Mouse (Mus musculus) liver, adult 2 months (tissue): Measurements from ENCODE around the gene Dusp27. TPM values are rescaled to one million over a fixed set of nuclear protein-coding genes. Genes with fewer than 3 reads are reported as not detected.
A peak's percentile ranks its signal among the peaks of the same experiment; 100 is the strongest.

Experiments
- DNase-seq: peaks from one replicate; pipeline ENCODE4 v3.0.0-alpha.2; 2011; ENCODE audit warnings: low read depth, low spot score; ENCODE audit errors: extremely low read depth
- H3K27ac ChIP-seq: fragments of 200-500 bp; replicated peaks from 2 replicates; pipeline ENCODE4 v1.5.1; 2012; ENCODE audit warnings: low read depth, mild to moderate bottlenecking, control low read depth, inconsistent platforms, low read length; ENCODE audit not compliant: insufficient read depth
- H3K27me3 ChIP-seq: fragments of 200-500 bp; 2 replicates; pipeline ENCODE4 v1.6.1; 2012; ENCODE audit warnings: mild to moderate bottlenecking, moderate library complexity, low read length, inconsistent platforms; ENCODE audit not compliant: control insufficient read depth, insufficient read depth
- H3K36me3 ChIP-seq: fragments of 200-500 bp; 2 replicates; pipeline ENCODE4 v1.6.1; 2012; ENCODE audit warnings: low read length, inconsistent platforms; ENCODE audit not compliant: control insufficient read depth, insufficient read depth
- H3K4me1 ChIP-seq: fragments of 200-500 bp; 2 replicates; pipeline ENCODE4 v1.6.1; 2011; ENCODE audit warnings: low read length; ENCODE audit not compliant: control insufficient read depth, insufficient read depth
- H3K4me3 ChIP-seq: fragments of 200-500 bp; 2 replicates; pipeline ENCODE4 v1.5.1; 2011; ENCODE audit warnings: low read depth, mild to moderate bottlenecking, control low read depth, low read length, moderate library complexity; ENCODE audit not compliant: insufficient read depth
- H3K79me2 ChIP-seq: fragments of 200-500 bp; 2 replicates; pipeline ENCODE4 v1.6.1; 2012; ENCODE audit warnings: inconsistent platforms, mild to moderate bottlenecking, low read length, moderate library complexity; ENCODE audit not compliant: control insufficient read depth, insufficient read depth
- H3K9ac ChIP-seq: fragments of 200-500 bp; 2 replicates; pipeline ENCODE4 v1.6.1; 2012; ENCODE audit warnings: low read depth, mild to moderate bottlenecking, control low read depth, inconsistent platforms, low read length
- CTCF ChIP-seq: fragments of 200-500 bp; IDR thresholded peaks from 2 replicates; pipeline ENCODE4 v1.5.1; 2011; ENCODE audit warnings: low read depth, low read length, control low read depth
- POLR2A ChIP-seq: fragments of 200-500 bp; IDR thresholded peaks from 2 replicates; pipeline ENCODE4 v1.6.1; 2011; ENCODE audit warnings: low read length, control low read depth; ENCODE audit not compliant: insufficient read depth; ENCODE audit errors: extremely low read depth
- WGBS: fragments of 180-500 bp; shearing (Covaris S2); methylation state at CpG from one replicate; pipeline ENCODE4 v1.1.7; 2018; 5-methylcytosine and 5-hydroxymethylcytosine counted together
- polyA plus RNA-seq: library from polyadenylated mRNA; depleted of rRNA; stranded (reverse); fragments of >200 nt; gene quantifications from 2 replicates; pipeline ENCODE4 v1.2.3, GENCODE M21; 2012
- total RNA-seq: library from RNA; depleted of rRNA; stranded (reverse); fragments of >200 nt; gene quantifications from 2 replicates; pipeline ENCODE4 v1.2.3, GENCODE M21; 2014

The Dusp27 gene
- total and polyA plus RNA-seq, 2 experiments, result not detected

- Histone ChIP-seq H3K4me3 (no peak overlapping the region), H3K4me1 (no peaks in the 10 kb centered on the region), H3K27ac (no peak overlapping the region), H3K9ac (no peak overlapping the region), H3K79me2 (no peaks in the 10 kb centered on the region), H3K36me3 (no peaks in the 10 kb centered on the region), H3K27me3 (no peaks in the 10 kb centered on the region)
- 92% methylated on average over 3 of the region's 3 CpGs for WGBS
- no peak for DNase-seq
- TF ChIP-seq CTCF, result no peak
- no peak for TF ChIP-seq POLR2A
Observed at GRCm38 (mm10) chr1:166104858-166105257, 22.9 kb downstream of the Dusp27 start.

GRCm38 (mm10) chr1:166102920-166103608 lies 24.7 kb downstream of the Dusp27 start:
- H3K27me3 ChIP-seq, result no peaks in the 10 kb centered on the region
- no peak overlapping the region for H3K27ac ChIP-seq
- 72% methylated on average over 11 of the region's 11 CpGs for WGBS
- TF ChIP-seq POLR2A, result no peak
- TF ChIP-seq CTCF, result peak; percentile 52
- DNase-seq, result no peak
- no peaks in the 10 kb centered on the region for H3K36me3 ChIP-seq
- H3K4me3 ChIP-seq, result no peak overlapping the region
- H3K9ac ChIP-seq, result no peak overlapping the region
- no peaks in the 10 kb centered on the region for H3K4me1 ChIP-seq
- no peaks in the 10 kb centered on the region for H3K79me2 ChIP-seq

GRCm38 (mm10) chr1:166098120-166098519 lies 29.6 kb downstream of the Dusp27 start:
- Histone ChIP-seq H3K9ac (no peak overlapping the region), H3K27me3 (no peaks in the 10 kb centered on the region), H3K4me1 (no peaks in the 10 kb centered on the region), H3K36me3 (no peaks in the 10 kb centered on the region), H3K4me3 (no peak overlapping the region), H3K27ac (no peak overlapping the region), H3K79me2 (no peaks in the 10 kb centered on the region)
- no peak for DNase-seq
- 88% methylated on average over 2 of the region's 2 CpGs for WGBS
- TF ChIP-seq POLR2A, result no peak
- no peak for TF ChIP-seq CTCF

- TF ChIP-seq CTCF (no peak), POLR2A (no peak)
- no peaks in the 10 kb centered on the region for H3K36me3 ChIP-seq
- no peak for DNase-seq
- no peaks in the 10 kb centered on the region for H3K4me1 ChIP-seq
- H3K4me3 ChIP-seq, result no peak overlapping the region
- H3K27me3 ChIP-seq, result no peaks in the 10 kb centered on the region
- 74% methylated on average over 3 of the region's 3 CpGs for WGBS
- H3K9ac ChIP-seq, result no peak overlapping the region
- no peaks in the 10 kb centered on the region for H3K79me2 ChIP-seq
- no peak overlapping the region for H3K27ac ChIP-seq
Observed at GRCm38 (mm10) chr1:166094462-166094861, 33.3 kb downstream of the Dusp27 start.

GRCm38 (mm10) chr1:166090306-166090705 lies 37.4 kb downstream of the Dusp27 start:
- H3K4me1 ChIP-seq, result no peaks in the 10 kb centered on the region
- WGBS, result 88% methylated on average over 2 of the region's 2 CpGs
- no peak overlapping the region for H3K9ac ChIP-seq
- H3K4me3 ChIP-seq, result no peak overlapping the region
- H3K36me3 ChIP-seq, result no peaks in the 10 kb centered on the region
- DNase-seq, result no peak
- no peaks in the 10 kb centered on the region for H3K79me2 ChIP-seq
- TF ChIP-seq CTCF, result no peak
- no peak for TF ChIP-seq POLR2A
- H3K27me3 ChIP-seq, result no peaks in the 10 kb centered on the region
- no peak overlapping the region for H3K27ac ChIP-seq

- DNase-seq, result no peak
- 79% methylated on average over 4 of the region's 4 CpGs for WGBS
- no peaks in the 10 kb centered on the region for H3K79me2 ChIP-seq
- no peak overlapping the region for H3K9ac ChIP-seq
- H3K27ac ChIP-seq, result no peak overlapping the region
- TF ChIP-seq POLR2A (no peak), CTCF (no peak)
- H3K36me3 ChIP-seq, result no peaks in the 10 kb centered on the region
- no peaks in the 10 kb centered on the region for H3K27me3 ChIP-seq
- H3K4me3 ChIP-seq, result no peak overlapping the region
- H3K4me1 ChIP-seq, result no peaks in the 10 kb centered on the region
Observed at GRCm38 (mm10) chr1:166089739-166090138, 38.0 kb downstream of the Dusp27 start.
